Mouse (Mus musculus): Measurements from ENCODE around the gene H1fx. TPM values are rescaled to one million over a fixed set of nuclear protein-coding genes. Genes with fewer than 3 reads are reported as not detected.

Gene H1fx
- polyA plus RNA-seq (2014; fragmentation: Nextera tagmentation; extraction: Ambion mirVana): 98.9 and 122 TPM in 2 replicates

- Histone ChIP-seq H3K4me3 (ENCODE audit: low read depth, low read length) (peak within 1 kb of the TSS; percentile 97), H3K4me1 (ENCODE audit: control insufficient read depth, insufficient read depth, low read length) (peaks cover 6% of the 10 kb centered on the region; the same call in 1 of the 2 replicates), H3K9me3 (ENCODE audit: control insufficient read depth, low read length) (no peaks in the 10 kb centered on the region), H3K9ac (ENCODE audit: low read length) (peak within 1 kb of the TSS; percentile 99), H3K4me2 (ENCODE audit: low read depth, severe bottlenecking) (peak within 1 kb of the TSS; percentile 73), H3K36me3 (ENCODE audit: control insufficient read depth, insufficient read depth, low read length) (no peaks in the 10 kb centered on the region), H3K27ac (replicated peaks; ENCODE audit: low read depth, low read length) (peak within 1 kb of the TSS; percentile 96), H3K27me3 (ENCODE audit: control insufficient read depth, insufficient read depth, low read length) (no peaks in the 10 kb centered on the region)
- WGBS: under 1% methylated on average over 54 of the region's 55 CpGs
- ATAC-seq (ENCODE audit: insufficient number of reproducible peaks, low FRiP score, low TSS enrichment, low read depth) (peak; percentile 79), DNase-seq (ENCODE audit: low spot score) (peak; percentile 94)
Measured at GRCm38 (mm10) chr6:87981547-87982256, at the start of gene H1fx. Gene H1fx (minus strand): TSS chr6:87981637.

GRCm38 (mm10) chr6:88030432-88030831, 49.0 kb upstream of the H1fx start:
- WGBS: 99% methylated on average over 2 of the region's 2 CpGs
- H3K9me3 ChIP-seq (ENCODE audit: control insufficient read depth, low read length): no peaks in the 10 kb centered on the region
- no peak for DNase-seq (ENCODE audit: low spot score)
- no peaks in the 10 kb centered on the region; the same call in 1 of the 2 replicates for H3K36me3 ChIP-seq (ENCODE audit: control insufficient read depth, insufficient read depth, low read length)
- no peak overlapping the region for H3K4me2 ChIP-seq (ENCODE audit: low read depth, severe bottlenecking)
- no peak for ATAC-seq (ENCODE audit: insufficient number of reproducible peaks, low FRiP score, low TSS enrichment, low read depth)
- H3K4me3 ChIP-seq (ENCODE audit: low read depth, low read length): no peak overlapping the region
- no peaks in the 10 kb centered on the region for H3K4me1 ChIP-seq (ENCODE audit: control insufficient read depth, insufficient read depth, low read length)
- no peak overlapping the region for H3K27ac ChIP-seq (replicated peaks; ENCODE audit: low read depth, low read length)
- no peak overlapping the region for H3K9ac ChIP-seq (ENCODE audit: low read length)
- no peaks in the 10 kb centered on the region for H3K27me3 ChIP-seq (ENCODE audit: control insufficient read depth, insufficient read depth, low read length)

- no peak overlapping the region for H3K4me2 ChIP-seq (ENCODE audit: low read depth, severe bottlenecking)
- H3K36me3 ChIP-seq (ENCODE audit: control insufficient read depth, insufficient read depth, low read length): no peaks in the 10 kb centered on the region; the same call in 1 of the 2 replicates
- no peak overlapping the region for H3K27ac ChIP-seq (replicated peaks; ENCODE audit: low read depth, low read length)
- no peaks in the 10 kb centered on the region for H3K27me3 ChIP-seq (ENCODE audit: control insufficient read depth, insufficient read depth, low read length)
- H3K9me3 ChIP-seq (ENCODE audit: control insufficient read depth, low read length): no peaks in the 10 kb centered on the region
- 73% methylated on average over 5 of the region's 5 CpGs for WGBS
- ATAC-seq (ENCODE audit: insufficient number of reproducible peaks, low FRiP score, low TSS enrichment, low read depth) (no peak), DNase-seq (ENCODE audit: low spot score) (no peak)
- H3K4me3 ChIP-seq (ENCODE audit: low read depth, low read length): no peak overlapping the region
- no peak overlapping the region for H3K9ac ChIP-seq (ENCODE audit: low read length)
- H3K4me1 ChIP-seq (ENCODE audit: control insufficient read depth, insufficient read depth, low read length): no peaks in the 10 kb centered on the region
Measured at GRCm38 (mm10) chr6:88027390-88027789, 46.0 kb upstream of the H1fx start.

GRCm38 (mm10) chr6:88023316-88023890, 42.0 kb upstream of the H1fx start:
- no peaks in the 10 kb centered on the region for H3K9me3 ChIP-seq (ENCODE audit: control insufficient read depth, low read length)
- H3K4me3 ChIP-seq (ENCODE audit: low read depth, low read length): no peak overlapping the region
- no peak for DNase-seq (ENCODE audit: low spot score)
- H3K4me2 ChIP-seq (ENCODE audit: low read depth, severe bottlenecking): no peak overlapping the region
- no peaks in the 10 kb centered on the region for H3K4me1 ChIP-seq (ENCODE audit: control insufficient read depth, insufficient read depth, low read length)
- no peak overlapping the region for H3K9ac ChIP-seq (ENCODE audit: low read length)
- no peaks in the 10 kb centered on the region for H3K36me3 ChIP-seq (ENCODE audit: control insufficient read depth, insufficient read depth, low read length)
- no peak for ATAC-seq (ENCODE audit: insufficient number of reproducible peaks, low FRiP score, low TSS enrichment, low read depth)
- H3K27ac ChIP-seq (replicated peaks; ENCODE audit: low read depth, low read length): no peak overlapping the region
- H3K27me3 ChIP-seq (ENCODE audit: control insufficient read depth, insufficient read depth, low read length): no peaks in the 10 kb centered on the region
- 97% methylated on average over 10 of the region's 10 CpGs for WGBS

- no peak for ATAC-seq (ENCODE audit: insufficient number of reproducible peaks, low FRiP score, low TSS enrichment, low read depth)
- Histone ChIP-seq H3K4me1 (ENCODE audit: control insufficient read depth, insufficient read depth, low read length) (no peaks in the 10 kb centered on the region), H3K4me2 (ENCODE audit: low read depth, severe bottlenecking) (no peak overlapping the region), H3K4me3 (ENCODE audit: low read depth, low read length) (no peak overlapping the region), H3K9ac (ENCODE audit: low read length) (no peak overlapping the region), H3K27me3 (ENCODE audit: control insufficient read depth, insufficient read depth, low read length) (no peaks in the 10 kb centered on the region), H3K9me3 (ENCODE audit: control insufficient read depth, low read length) (no peaks in the 10 kb centered on the region), H3K36me3 (ENCODE audit: control insufficient read depth, insufficient read depth, low read length) (no peaks in the 10 kb centered on the region), H3K27ac (replicated peaks; ENCODE audit: low read depth, low read length) (no peak overlapping the region)
- no peak for DNase-seq (ENCODE audit: low spot score)
- WGBS: 75% methylated on average over 2 of the region's 2 CpGs
Measured at GRCm38 (mm10) chr6:88019154-88019553, 37.7 kb upstream of the H1fx start.

GRCm38 (mm10) chr6:88017821-88018220, 36.4 kb upstream of the H1fx start:
- Histone ChIP-seq H3K36me3 (ENCODE audit: control insufficient read depth, insufficient read depth, low read length) (peaks cover 6% of the 10 kb centered on the region; the same call in 1 of the 2 replicates), H3K27ac (replicated peaks; ENCODE audit: low read depth, low read length) (no peak overlapping the region), H3K9ac (ENCODE audit: low read length) (no peak overlapping the region), H3K27me3 (ENCODE audit: control insufficient read depth, insufficient read depth, low read length) (no peaks in the 10 kb centered on the region), H3K4me2 (ENCODE audit: low read depth, severe bottlenecking) (no peak overlapping the region), H3K4me3 (ENCODE audit: low read depth, low read length) (no peak overlapping the region), H3K9me3 (ENCODE audit: control insufficient read depth, low read length) (no peaks in the 10 kb centered on the region), H3K4me1 (ENCODE audit: control insufficient read depth, insufficient read depth, low read length) (no peaks in the 10 kb centered on the region)
- DNase-seq (ENCODE audit: low spot score) (no peak), ATAC-seq (ENCODE audit: insufficient number of reproducible peaks, low FRiP score, low TSS enrichment, low read depth) (no peak)
- 61% methylated on average over 4 of the region's 4 CpGs for WGBS

- no peak overlapping the region for H3K27ac ChIP-seq (replicated peaks; ENCODE audit: low read depth, low read length)
Measured at GRCm38 (mm10) chr6:88015797-88016196, 34.4 kb upstream of the H1fx start.

GRCm38 (mm10) chr6:88013456-88013855, 32.0 kb upstream of the H1fx start:
- DNase-seq (ENCODE audit: low spot score): no peak
- Histone ChIP-seq H3K36me3 (ENCODE audit: control insufficient read depth, insufficient read depth, low read length) (peaks cover 6% of the 10 kb centered on the region), H3K4me1 (ENCODE audit: control insufficient read depth, insufficient read depth, low read length) (no peaks in the 10 kb centered on the region)

More at GRCm38 (mm10) chr6:88015797-88016196, 34.4 kb upstream of the H1fx start:
- WGBS: 79% methylated on average over 2 of the region's 2 CpGs
- no peaks in the 10 kb centered on the region for H3K27me3 ChIP-seq (ENCODE audit: control insufficient read depth, insufficient read depth, low read length)
- H3K4me2 ChIP-seq (ENCODE audit: low read depth, severe bottlenecking): no peak overlapping the region
- H3K9me3 ChIP-seq (ENCODE audit: control insufficient read depth, low read length): no peaks in the 10 kb centered on the region
- no peak overlapping the region for H3K4me3 ChIP-seq (ENCODE audit: low read depth, low read length)
- H3K36me3 ChIP-seq (ENCODE audit: control insufficient read depth, insufficient read depth, low read length): peaks cover 6% of the 10 kb centered on the region; the same call in 1 of the 2 replicates
- no peaks in the 10 kb centered on the region for H3K4me1 ChIP-seq (ENCODE audit: control insufficient read depth, insufficient read depth, low read length)
- ATAC-seq (ENCODE audit: insufficient number of reproducible peaks, low FRiP score, low TSS enrichment, low read depth): no peak
- H3K9ac ChIP-seq (ENCODE audit: low read length): no peak overlapping the region
- no peak for DNase-seq (ENCODE audit: low spot score)

More at GRCm38 (mm10) chr6:88013456-88013855, 32.0 kb upstream of the H1fx start:
- H3K4me2 ChIP-seq (ENCODE audit: low read depth, severe bottlenecking): no peak overlapping the region
- no peaks in the 10 kb centered on the region for H3K9me3 ChIP-seq (ENCODE audit: control insufficient read depth, low read length)
- no peak overlapping the region for H3K27ac ChIP-seq (replicated peaks; ENCODE audit: low read depth, low read length)
- no peaks in the 10 kb centered on the region for H3K27me3 ChIP-seq (ENCODE audit: control insufficient read depth, insufficient read depth, low read length)
- H3K9ac ChIP-seq (ENCODE audit: low read length): no peak overlapping the region
- 87% methylated on average over 4 of the region's 4 CpGs for WGBS
- ATAC-seq (ENCODE audit: insufficient number of reproducible peaks, low FRiP score, low TSS enrichment, low read depth): no peak
- no peak overlapping the region for H3K4me3 ChIP-seq (ENCODE audit: low read depth, low read length)

Data from limb, embryonic 11.5 days (tissue).